Mouse (Mus musculus) intestine, postnatal 0 days (tissue): ENCODE data around the gene Prickle2. TPM values are rescaled to one million over a fixed set of nuclear protein-coding genes. Genes with fewer than 3 reads are reported as not detected.

Experiments used
- ATAC-seq: fragments of 200-750 bp; cut with Nextera tagmentation; 2 replicates; pipeline ENCODE4 v1.8.0; 2017; ENCODE audit warnings: mild to moderate bottlenecking, moderate TSS enrichment, moderate library complexity
- H3K27ac ChIP-seq: fragments of 300-500 bp; sonication (generic); 2 replicates; pipeline ENCODE4 v1.5.1; 2014; ENCODE audit warnings: mild to moderate bottlenecking, low read depth, low read length, moderate library complexity
- H3K27me3 ChIP-seq: fragments of 300-500 bp; sonication (generic); replicated peaks from 2 replicates; pipeline ENCODE4 v1.6.1; 2014; ENCODE audit warnings: low read length, mixed read lengths; ENCODE audit not compliant: control insufficient read depth, insufficient read depth
- H3K36me3 ChIP-seq: fragments of 300-500 bp; sonication (generic); 2 replicates; pipeline ENCODE4 v1.6.1; 2014; ENCODE audit warnings: mild to moderate bottlenecking, moderate library complexity; ENCODE audit not compliant: control insufficient read depth, insufficient read depth
- H3K4me1 ChIP-seq: fragments of 300-500 bp; sonication (generic); replicated peaks from 2 replicates; pipeline ENCODE4 v1.6.1; 2014; ENCODE audit warnings: antibody characterized with exemption, low read length, mixed read lengths; ENCODE audit not compliant: control insufficient read depth, insufficient read depth
- H3K4me2 ChIP-seq: fragments of 300-500 bp; sonication (generic); replicated peaks from 2 replicates; pipeline ENCODE4 v1.6.1; 2014; ENCODE audit warnings: low read depth, mild to moderate bottlenecking, moderate library complexity
- H3K4me3 ChIP-seq: fragments of 300-500 bp; sonication (generic); 2 replicates; pipeline ENCODE4 v1.5.1; 2014; ENCODE audit warnings: low read depth, low read length
- H3K9ac ChIP-seq: fragments of 300-500 bp; sonication (generic); 2 replicates; pipeline ENCODE4 v1.6.1; 2014; ENCODE audit warnings: mild to moderate bottlenecking, low read depth, low read length
- H3K9me3 ChIP-seq: fragments of 300-500 bp; sonication (generic); 2 replicates; pipeline ENCODE4 v1.6.1; 2016; ENCODE audit warnings: mixed run types; ENCODE audit not compliant: control insufficient read depth
- CTCF ChIP-seq: sonication (generic); IDR thresholded peaks from 2 replicates; pipeline ENCODE4 v1.5.1; 2016; ENCODE audit warnings: low read depth, mild to moderate bottlenecking, control low read depth, antibody characterized with exemption, moderate library complexity
- WGBS: fragments of 180-500 bp; shearing (Covaris S2); extraction: QIAGEN DNeasy Blood & Tissue Kit; methylation state at CpG from one replicate; pipeline ENCODE4 v1.1.7; 2014; 5-methylcytosine and 5-hydroxymethylcytosine counted together
- polyA plus RNA-seq: library from polyadenylated mRNA; unstranded; fragments of >200 nt; fragmentation: Nextera tagmentation; extraction: Ambion mirVana; gene quantifications from 2 replicates; pipeline ENCODE4 v1.2.1, GENCODE M21; 2015

Prickle2 gene
- polyA plus RNA-seq, 1 experiment from 2014 or later = 1.7 TPM

DNA sequence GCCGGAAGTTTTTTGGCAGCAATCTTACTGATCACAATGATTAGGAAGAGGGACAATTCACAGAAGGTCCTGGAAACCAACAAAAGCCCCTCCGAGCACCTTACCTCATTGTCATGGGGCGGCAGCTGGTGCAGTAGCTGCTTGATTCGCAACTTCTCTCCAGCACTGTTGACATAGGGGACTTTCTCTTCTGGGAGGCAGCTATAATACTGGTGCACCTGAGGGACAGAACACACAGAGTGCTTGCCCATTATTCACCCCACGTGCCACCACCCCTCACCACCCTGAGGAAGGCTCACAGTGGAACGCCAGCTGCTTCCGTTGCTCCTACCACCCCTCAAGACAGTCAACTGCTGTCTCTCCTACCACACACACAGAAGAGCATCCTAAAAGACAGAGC is 280.5 kb downstream of the Prickle2 start:
- H3K27ac ChIP-seq = no peak overlapping the region
- H3K9ac ChIP-seq = no peak overlapping the region
- H3K9me3 ChIP-seq = no peaks in the 10 kb centered on the region
- 73% methylated on average over 7 of the region's 7 CpGs for WGBS
- no peak for ATAC-seq
- H3K36me3 ChIP-seq = no peaks in the 10 kb centered on the region
- TF ChIP-seq CTCF = no peak
- no peak overlapping the region for H3K4me2 ChIP-seq
- no peaks in the 10 kb centered on the region for H3K4me1 ChIP-seq
- H3K4me3 ChIP-seq = no peak overlapping the region
- no peaks in the 10 kb centered on the region for H3K27me3 ChIP-seq

DNA sequence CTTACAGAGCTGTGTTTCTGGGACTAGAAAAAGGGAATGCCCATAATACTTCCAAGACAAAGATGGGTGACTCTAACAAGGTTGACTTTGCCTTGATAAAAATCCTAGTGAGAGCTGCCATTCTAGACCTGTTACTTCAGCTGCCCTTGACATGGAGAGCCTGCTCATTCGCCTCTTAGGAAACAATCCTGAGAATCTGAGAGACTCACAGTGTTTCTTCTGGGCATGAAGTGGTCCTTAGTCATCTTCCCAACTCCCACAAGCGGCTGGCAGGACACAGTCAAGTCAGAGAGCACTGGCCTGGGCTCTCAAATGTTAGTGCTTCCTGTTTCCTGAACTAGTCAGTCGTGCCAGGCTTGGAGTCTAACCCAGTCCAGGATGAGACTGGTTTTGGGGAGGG is 281.0 kb downstream of the Prickle2 start:
- Histone ChIP-seq H3K36me3 (no peaks in the 10 kb centered on the region), H3K4me3 (no peak overlapping the region), H3K27ac (no peak overlapping the region), H3K4me2 (no peak overlapping the region), H3K9ac (no peak overlapping the region), H3K27me3 (no peaks in the 10 kb centered on the region), H3K9me3 (no peaks in the 10 kb centered on the region), H3K4me1 (no peaks in the 10 kb centered on the region)
- no peak for TF ChIP-seq CTCF
- 54% methylated on average over 3 of the region's 3 CpGs for WGBS
- no peak for ATAC-seq

- Histone ChIP-seq H3K4me2 (no peak overlapping the region), H3K9me3 (no peaks in the 10 kb centered on the region), H3K27ac (no peak overlapping the region), H3K36me3 (no peaks in the 10 kb centered on the region), H3K9ac (no peak overlapping the region), H3K4me3 (no peak overlapping the region), H3K4me1 (no peaks in the 10 kb centered on the region), H3K27me3 (no peaks in the 10 kb centered on the region)
- 52% methylated on average over 11 of the region's 11 CpGs for WGBS
- ATAC-seq = no peak
- TF ChIP-seq CTCF = peak; percentile 75
Observed at GRCm38 (mm10) chr6:92422286-92422685, 283.7 kb downstream of the Prickle2 start.

DNA sequence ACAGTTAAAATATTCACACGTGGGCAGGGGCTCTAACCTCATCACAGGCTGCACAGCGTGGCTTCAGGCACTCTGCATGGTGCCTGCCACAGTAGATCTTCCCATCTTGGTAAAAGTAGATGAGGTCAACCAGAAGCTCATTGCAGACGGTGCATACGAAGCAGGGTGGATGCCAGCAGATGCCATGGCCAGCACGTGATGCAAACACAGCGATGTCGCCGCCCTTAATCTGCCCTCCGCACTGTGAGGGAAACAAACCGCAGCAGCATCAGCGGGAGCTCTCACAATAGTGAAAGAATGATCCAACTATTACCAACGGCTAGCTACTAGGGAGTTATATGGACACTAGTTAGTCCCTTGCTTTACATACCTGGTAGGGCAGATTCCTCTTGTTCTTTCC is 285.8 kb downstream of the Prickle2 start:
- 89% methylated on average over 12 of the region's 12 CpGs for WGBS

GRCm38 (mm10) chr6:92415405-92415755 is 290.6 kb downstream of the Prickle2 start:
- 78% methylated on average over 7 of the region's 7 CpGs for WGBS
- Histone ChIP-seq H3K9ac (no peak overlapping the region), H3K27me3 (no peaks in the 10 kb centered on the region), H3K36me3 (peaks cover 4% of the 10 kb centered on the region; the same call in 1 of the 2 replicates), H3K4me2 (no peak overlapping the region), H3K4me1 (no peaks in the 10 kb centered on the region), H3K27ac (0 out of 2 replicates have a peak overlapping the region, but pooled peaks have one; percentile 46), H3K9me3 (no peaks in the 10 kb centered on the region), H3K4me3 (no peak overlapping the region)
- no peak for ATAC-seq
- no peak for TF ChIP-seq CTCF

More for the DNA sequence above, 285.8 kb downstream of the Prickle2 start:
- Histone ChIP-seq H3K9me3 (no peaks in the 10 kb centered on the region), H3K4me1 (no peaks in the 10 kb centered on the region), H3K4me2 (no peak overlapping the region), H3K4me3 (no peak overlapping the region), H3K27me3 (no peaks in the 10 kb centered on the region), H3K36me3 (no peaks in the 10 kb centered on the region; the same call in 1 of the 2 replicates), H3K9ac (no peak overlapping the region), H3K27ac (no peak overlapping the region)
- ATAC-seq = no peak
- no peak for TF ChIP-seq CTCF

DNA sequence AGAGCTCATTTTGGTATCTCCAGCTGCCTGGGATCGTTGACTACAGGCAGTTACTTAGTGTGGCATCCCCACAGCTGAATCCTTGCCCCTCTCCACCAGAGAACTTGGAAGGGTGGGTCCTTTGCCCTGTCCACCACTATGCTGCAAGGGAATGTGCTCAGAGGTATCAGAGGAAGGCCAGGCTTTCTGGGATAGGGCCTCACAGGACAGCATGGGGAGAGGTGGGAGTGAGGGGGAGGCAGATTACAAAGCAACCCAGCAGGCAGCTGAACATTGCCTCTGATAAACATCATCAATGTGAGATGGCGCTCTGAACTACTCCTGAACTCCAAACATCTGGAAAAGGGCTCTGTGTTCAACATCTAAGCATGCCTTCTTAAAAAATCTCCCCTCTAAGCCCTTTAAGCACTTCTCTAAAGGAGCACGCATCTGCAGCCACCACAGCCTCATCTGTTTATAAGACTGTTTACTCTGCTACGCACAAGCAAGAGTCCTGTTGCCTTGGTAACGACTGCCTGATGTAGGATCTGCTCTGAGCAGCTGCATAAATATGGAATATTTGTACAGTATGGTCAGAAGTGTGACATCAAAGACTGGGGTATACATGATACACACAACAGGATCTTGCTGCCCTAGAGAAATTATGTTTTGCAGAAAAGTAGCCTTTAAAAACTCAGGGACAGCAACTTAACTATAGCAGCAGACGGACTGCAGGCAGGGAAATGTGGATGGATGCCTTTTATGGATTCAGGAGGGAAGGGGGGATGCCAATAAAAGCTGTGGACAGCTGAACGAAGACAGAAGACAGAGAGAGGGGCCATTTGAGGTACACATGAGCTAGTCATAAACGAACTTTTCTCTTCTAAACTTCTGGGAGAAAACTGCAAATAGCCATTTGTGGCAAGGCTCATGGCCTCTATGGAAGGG is 291.2 kb downstream of the Prickle2 start:
- no peaks in the 10 kb centered on the region for H3K9me3 ChIP-seq
- H3K4me2 ChIP-seq = no peak overlapping the region
- H3K27me3 ChIP-seq = no peaks in the 10 kb centered on the region
- H3K36me3 ChIP-seq = peaks cover 4% of the 10 kb centered on the region; the same call in 1 of the 2 replicates
- no peaks in the 10 kb centered on the region for H3K4me1 ChIP-seq
- no peak overlapping the region for H3K4me3 ChIP-seq
- 30% methylated on average over 8 of the region's 8 CpGs for WGBS
- no peak overlapping the region for H3K9ac ChIP-seq
- TF ChIP-seq CTCF = no peak
- peak overlapping the region; percentile 46; the same call in 1 of the 2 replicates for H3K27ac ChIP-seq
- peak; percentile 49; the same call in 1 of the 2 replicates for ATAC-seq
